Mouse (Mus musculus) embryonic facial prominence, embryonic 13.5 days (tissue): ENCODE measurements around the gene Lima1. TPM values are rescaled to one million over a fixed set of nuclear protein-coding genes. Genes with fewer than 3 reads are reported as not detected.
"Not testable (repeated sequence)": the region's sequence is repeated elsewhere in the genome, so short reads cannot be mapped to it uniquely, and the experiment has no call there.

Experiments used
- ATAC-seq: fragments of 200-750 bp; cut with Nextera tagmentation; 2 replicates; pipeline ENCODE4 v1.8.0; 2017; ENCODE audit warnings: low read depth; ENCODE audit not compliant: insufficient number of reproducible peaks, insufficient read depth, low FRiP score, low TSS enrichment
- H3K27ac ChIP-seq: fragments of 300-500 bp; sonication (generic); 2 replicates; pipeline ENCODE4 v1.5.1; 2015; ENCODE audit warnings: moderate library complexity, mild to moderate bottlenecking, inconsistent platforms
- H3K27me3 ChIP-seq: fragments of 300-500 bp; sonication (generic); 2 replicates; pipeline ENCODE4 v1.6.1; 2015; ENCODE audit warnings: mild to moderate bottlenecking, inconsistent platforms
- H3K36me3 ChIP-seq: fragments of 300-500 bp; sonication (generic); 2 replicates; pipeline ENCODE4 v1.6.1; 2015; ENCODE audit warnings: mild to moderate bottlenecking, inconsistent platforms
- H3K4me1 ChIP-seq: fragments of 300-500 bp; sonication (generic); 2 replicates; pipeline ENCODE4 v1.6.1; 2015; ENCODE audit warnings: inconsistent platforms
- H3K4me2 ChIP-seq: fragments of 300-500 bp; sonication (generic); 2 replicates; pipeline ENCODE4 v1.6.1; 2015; ENCODE audit warnings: moderate library complexity, mild to moderate bottlenecking, inconsistent platforms
- H3K4me3 ChIP-seq: fragments of 300-500 bp; sonication (generic); 2 replicates; pipeline ENCODE4 v1.5.1; 2015; ENCODE audit warnings: mild to moderate bottlenecking, inconsistent platforms
- H3K9ac ChIP-seq: fragments of 300-500 bp; sonication (generic); 2 replicates; pipeline ENCODE4 v1.6.1; 2015; ENCODE audit warnings: mild to moderate bottlenecking, inconsistent platforms
- H3K9me3 ChIP-seq: fragments of 300-500 bp; sonication (generic); 2 replicates; pipeline ENCODE4 v1.6.1; 2016; ENCODE audit warnings: inconsistent platforms
- WGBS: fragments of 180-500 bp; shearing (Covaris S2); methylation state at CpG from one replicate; pipeline ENCODE4 v1.1.7; 2015; ENCODE audit warnings: mixed read lengths; 5-methylcytosine and 5-hydroxymethylcytosine counted together
- polyA plus RNA-seq: library from polyadenylated mRNA; unstranded; fragments of >200 nt; fragmentation: Nextera tagmentation; extraction: Ambion mirVana; gene quantifications from 2 replicates; pipeline ENCODE4 v1.2.1, GENCODE M21; 2015

The Lima1 gene
- polyA plus RNA-seq, 1 experiment from 2014 or later = 98.4 TPM

DNA sequence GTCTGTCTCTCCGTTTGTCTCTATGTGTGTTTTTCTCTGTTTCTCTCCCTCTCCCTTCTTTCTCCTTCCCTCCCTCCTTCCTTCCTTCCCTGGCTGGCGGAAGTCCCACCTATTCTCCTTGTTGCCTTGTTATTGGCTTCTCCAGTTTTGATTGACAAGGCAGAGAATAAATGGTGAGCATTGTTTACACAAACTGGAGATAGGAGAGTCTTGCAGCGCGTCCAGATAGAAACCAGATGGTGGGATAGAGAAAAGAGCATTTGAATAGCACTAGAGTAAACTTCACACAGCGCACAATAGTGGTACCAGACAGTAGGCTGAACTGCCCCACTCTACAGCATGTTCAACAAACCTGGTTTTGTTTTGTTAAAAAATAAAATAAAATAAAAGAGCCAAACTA, 43.7 kb downstream of the Lima1 start:
- Histone ChIP-seq H3K4me3 (no peak overlapping the region), H3K27me3 (no peaks in the 10 kb centered on the region), H3K27ac (no peak overlapping the region; the same call in 1 of the 2 replicates), H3K4me1 (peaks cover 20% of the 10 kb centered on the region), H3K9ac (no peak overlapping the region), H3K4me2 (no peak overlapping the region), H3K9me3 (no peaks in the 10 kb centered on the region), H3K36me3 (no peaks in the 10 kb centered on the region)
- no peak for ATAC-seq
- 42% methylated on average over 5 of the region's 5 CpGs for WGBS

DNA sequence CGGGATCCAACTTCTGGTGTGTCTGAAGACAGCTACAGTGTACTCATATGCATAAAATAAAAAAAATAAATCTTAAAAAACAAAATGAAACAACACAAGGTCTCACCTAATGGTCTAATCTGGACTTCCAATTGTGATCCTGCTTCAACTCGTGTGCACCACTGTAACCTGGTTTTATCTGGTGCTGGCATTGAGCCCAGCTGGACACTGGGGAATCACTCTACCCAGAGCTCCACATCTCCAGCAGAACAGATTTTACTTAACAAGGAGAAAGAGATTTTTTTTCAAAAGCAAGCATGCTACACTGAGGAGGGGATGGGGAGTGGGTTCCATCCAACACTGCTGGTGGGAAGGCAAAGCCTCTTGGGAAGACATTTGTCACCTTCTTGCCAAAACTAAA, 47.2 kb downstream of the Lima1 start:
- peaks cover 14% of the 10 kb centered on the region; the same call in 1 of the 2 replicates for H3K4me1 ChIP-seq
- H3K36me3 ChIP-seq = no peaks in the 10 kb centered on the region
- no peaks in the 10 kb centered on the region for H3K9me3 ChIP-seq
- no peaks in the 10 kb centered on the region for H3K27me3 ChIP-seq
- no peak overlapping the region for H3K9ac ChIP-seq
- H3K4me2 ChIP-seq = no peak overlapping the region
- H3K27ac ChIP-seq = no peak overlapping the region
- WGBS = 82% methylated on average over 2 of the region's 2 CpGs
- no peak for ATAC-seq
- no peak overlapping the region for H3K4me3 ChIP-seq

DNA sequence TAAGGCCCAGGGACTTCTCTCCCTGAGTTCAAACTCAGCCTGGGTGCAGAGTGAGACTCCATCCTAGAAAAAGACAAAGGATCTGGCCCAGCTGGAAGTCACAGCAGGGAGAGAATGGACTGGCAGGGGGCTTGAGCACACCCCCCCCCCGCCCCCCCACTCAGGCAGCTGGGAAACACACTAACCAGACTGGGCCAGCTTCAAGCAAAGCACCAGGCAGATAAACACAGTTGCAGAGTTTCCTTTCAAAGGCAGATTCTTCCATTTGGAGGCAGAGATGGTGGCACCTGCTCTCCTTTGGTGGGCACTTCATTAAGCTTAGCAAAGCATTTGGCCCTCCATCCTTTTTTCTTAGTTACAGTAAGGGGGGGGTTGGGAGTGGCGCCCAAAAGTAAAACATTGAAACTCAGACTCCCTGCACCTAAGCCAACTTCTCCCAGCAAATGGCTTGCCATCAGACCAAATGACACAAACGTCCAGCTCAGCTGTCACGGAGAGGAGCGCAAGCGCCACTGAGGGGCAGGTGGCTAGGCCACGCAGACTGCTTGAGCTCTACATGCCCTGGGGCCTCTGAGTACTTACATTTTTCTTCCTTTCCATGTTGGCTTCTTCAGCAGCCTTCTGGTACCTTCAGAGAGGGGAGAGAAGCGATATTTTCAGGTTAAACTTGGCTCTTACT, 48.9 kb downstream of the Lima1 start:
- H3K27ac ChIP-seq = no peak overlapping the region
- 68% methylated on average over 8 of the region's 8 CpGs for WGBS
- H3K4me1 ChIP-seq = peaks cover 15% of the 10 kb centered on the region
- no peaks in the 10 kb centered on the region for H3K9me3 ChIP-seq
- no peak overlapping the region for H3K9ac ChIP-seq
- no peaks in the 10 kb centered on the region for H3K27me3 ChIP-seq
- H3K36me3 ChIP-seq = no peaks in the 10 kb centered on the region
- H3K4me3 ChIP-seq = no peak overlapping the region
- no peak overlapping the region for H3K4me2 ChIP-seq
- ATAC-seq = no peak

DNA sequence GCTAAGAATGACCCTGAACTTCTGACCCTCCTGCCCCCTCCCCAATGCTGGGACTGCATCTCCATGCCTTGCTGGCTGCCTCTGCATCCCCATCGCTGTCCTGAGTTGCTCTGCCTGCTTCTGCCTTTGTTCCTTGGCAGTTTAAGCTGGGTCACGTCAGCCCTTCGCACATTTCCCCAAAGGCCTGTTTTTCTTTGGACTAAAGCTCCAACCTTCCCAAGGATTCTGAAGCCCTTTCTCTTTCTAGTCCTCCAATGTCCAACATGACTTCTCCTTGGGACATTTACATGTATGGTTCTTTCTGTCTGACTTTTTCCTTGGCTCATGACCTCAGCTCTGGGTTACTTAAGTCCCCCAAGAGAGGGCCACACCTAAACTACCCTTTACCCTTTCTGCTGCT, 50.0 kb downstream of the Lima1 start:
- Histone ChIP-seq H3K4me3 (no peak overlapping the region), H3K4me2 (no peak overlapping the region), H3K36me3 (no peaks in the 10 kb centered on the region), H3K4me1 (peaks cover 23% of the 10 kb centered on the region), H3K27me3 (no peaks in the 10 kb centered on the region), H3K9me3 (no peaks in the 10 kb centered on the region), H3K9ac (no peak overlapping the region), H3K27ac (no peak overlapping the region)
- no peak for ATAC-seq
- 87% methylated on average over 3 of the region's 3 CpGs for whole genome bisulfite sequencing

DNA sequence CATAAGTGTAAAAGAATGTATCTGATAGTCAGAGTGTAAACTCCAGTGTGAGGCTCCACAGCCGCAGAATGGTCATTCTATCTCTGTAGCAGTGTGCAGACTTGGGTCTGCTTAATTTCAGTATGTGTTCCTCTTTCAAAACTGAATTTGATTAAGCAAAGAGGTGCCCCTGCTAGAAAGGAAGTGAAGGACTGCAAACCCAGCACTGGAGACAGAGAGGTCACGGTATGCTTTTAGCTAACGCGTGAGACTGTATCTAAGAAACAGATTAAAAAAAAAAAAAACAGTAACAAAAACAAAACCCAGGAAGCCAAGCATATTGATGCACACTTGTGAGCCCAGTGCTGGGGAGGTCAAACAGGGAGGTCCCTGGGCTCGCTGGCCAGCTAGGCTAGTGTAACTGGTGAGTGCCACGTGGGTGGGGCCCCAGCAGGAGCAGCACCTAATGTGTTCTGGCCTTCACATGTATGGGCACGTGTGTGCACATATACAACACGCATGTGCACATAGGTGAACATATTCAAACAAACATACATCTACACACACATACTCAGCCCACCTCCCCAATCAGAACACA, 51.8 kb downstream of the Lima1 start:
- ATAC-seq = no peak
- Histone ChIP-seq H3K9ac (no peak overlapping the region), H3K9me3 (no peaks in the 10 kb centered on the region), H3K4me3 (no peak overlapping the region), H3K36me3 (no peaks in the 10 kb centered on the region), H3K4me2 (no peak overlapping the region), H3K27me3 (no peaks in the 10 kb centered on the region), H3K27ac (no peak overlapping the region), H3K4me1 (peaks cover 16% of the 10 kb centered on the region)
- 46% methylated on average over 8 of the region's 8 CpGs for whole genome bisulfite sequencing

DNA sequence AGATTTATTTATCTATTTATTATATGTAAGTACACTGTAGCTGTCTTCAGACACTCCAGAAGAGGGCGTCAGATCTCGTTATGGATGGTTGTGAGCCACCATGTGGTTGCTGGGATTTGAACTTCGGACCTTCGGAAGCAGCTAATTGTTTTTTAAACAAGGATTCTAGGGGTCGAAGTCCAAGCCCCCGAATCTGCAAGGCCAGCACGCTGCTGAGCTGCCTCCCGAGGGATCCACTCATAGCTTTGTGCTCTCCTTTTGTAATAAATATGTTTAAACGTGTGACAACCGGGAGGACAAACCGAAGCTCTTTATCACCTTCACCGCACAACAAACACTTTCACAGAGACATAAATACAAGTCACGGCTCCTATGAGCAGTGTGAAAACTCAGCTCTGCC, 52.8 kb downstream of the Lima1 start:
- H3K9ac ChIP-seq, H3K4me2 ChIP-seq, H3K9me3 ChIP-seq, H3K36me3 ChIP-seq, H3K27me3 ChIP-seq, H3K27ac ChIP-seq, H3K4me3 ChIP-seq, ATAC-seq: not testable (repeated sequence)
- peaks cover 16% of the 10 kb centered on the region for H3K4me1 ChIP-seq
- 85% methylated on average over 13 of the region's 13 CpGs for WGBS

DNA sequence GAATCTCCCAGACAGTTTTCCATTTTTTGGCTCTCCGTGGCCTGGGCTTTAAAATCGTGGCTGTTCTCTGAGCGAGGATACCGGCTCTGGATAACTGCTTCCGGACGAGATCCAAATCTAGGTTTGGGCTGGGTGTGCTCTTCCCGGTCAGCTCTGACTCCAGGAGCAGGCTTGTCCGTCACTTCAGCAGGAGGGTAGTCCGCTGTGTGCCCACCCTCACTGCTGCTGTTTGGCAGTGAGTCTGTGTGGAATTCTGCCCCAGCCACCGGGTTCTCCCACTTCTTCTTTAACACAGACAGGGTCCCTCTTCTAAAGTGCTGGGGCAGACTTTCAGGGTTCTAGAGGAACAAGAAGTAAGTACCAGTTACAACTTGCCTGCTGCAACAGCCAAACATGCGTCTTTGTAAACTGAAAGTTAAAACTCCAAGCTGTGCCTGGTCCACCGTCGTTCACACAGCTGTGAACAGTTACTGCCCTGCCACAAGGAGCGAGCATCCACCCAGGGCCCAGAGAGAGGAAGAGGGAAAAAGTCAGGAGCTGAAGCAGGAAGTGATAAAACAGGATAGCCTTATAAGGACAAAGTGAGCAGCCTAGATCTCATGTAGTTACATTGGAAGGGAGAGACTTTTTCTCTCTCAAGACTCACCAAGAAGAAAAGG, 55.5 kb downstream of the Lima1 start:
- WGBS = 6% methylated on average over 14 of the region's 14 CpGs
- H3K9me3 ChIP-seq = peaks cover 4% of the 10 kb centered on the region; the same call in 1 of the 2 replicates
- H3K4me2 ChIP-seq = peak overlapping the region; percentile 71
- H3K4me1 ChIP-seq = peaks cover 30% of the 10 kb centered on the region
- peaks cover 17% of the 10 kb centered on the region for H3K36me3 ChIP-seq
- no peaks in the 10 kb centered on the region for H3K27me3 ChIP-seq
- no peak for ATAC-seq
- peak overlapping the region; percentile 71 for H3K4me3 ChIP-seq
- peak overlapping the region; percentile 89 for H3K9ac ChIP-seq
- peak overlapping the region; percentile 100 for H3K27ac ChIP-seq

DNA sequence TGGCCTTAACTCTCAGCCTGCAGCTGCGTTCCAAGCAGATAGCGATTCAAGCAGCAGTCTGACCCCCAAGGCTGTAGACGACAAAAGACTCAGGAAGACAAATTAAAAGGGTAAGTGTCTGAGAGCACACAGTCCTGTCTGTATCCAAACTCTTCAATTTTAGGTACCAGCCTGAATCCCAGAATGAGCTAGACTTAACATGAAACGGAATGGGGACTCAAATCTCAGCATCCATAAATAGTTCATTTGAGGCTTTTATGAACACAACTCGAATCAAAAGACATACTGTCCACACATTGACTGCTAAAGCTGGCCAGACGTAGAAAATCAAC, 56.2 kb downstream of the Lima1 start:
- ATAC-seq = no peak

DNA sequence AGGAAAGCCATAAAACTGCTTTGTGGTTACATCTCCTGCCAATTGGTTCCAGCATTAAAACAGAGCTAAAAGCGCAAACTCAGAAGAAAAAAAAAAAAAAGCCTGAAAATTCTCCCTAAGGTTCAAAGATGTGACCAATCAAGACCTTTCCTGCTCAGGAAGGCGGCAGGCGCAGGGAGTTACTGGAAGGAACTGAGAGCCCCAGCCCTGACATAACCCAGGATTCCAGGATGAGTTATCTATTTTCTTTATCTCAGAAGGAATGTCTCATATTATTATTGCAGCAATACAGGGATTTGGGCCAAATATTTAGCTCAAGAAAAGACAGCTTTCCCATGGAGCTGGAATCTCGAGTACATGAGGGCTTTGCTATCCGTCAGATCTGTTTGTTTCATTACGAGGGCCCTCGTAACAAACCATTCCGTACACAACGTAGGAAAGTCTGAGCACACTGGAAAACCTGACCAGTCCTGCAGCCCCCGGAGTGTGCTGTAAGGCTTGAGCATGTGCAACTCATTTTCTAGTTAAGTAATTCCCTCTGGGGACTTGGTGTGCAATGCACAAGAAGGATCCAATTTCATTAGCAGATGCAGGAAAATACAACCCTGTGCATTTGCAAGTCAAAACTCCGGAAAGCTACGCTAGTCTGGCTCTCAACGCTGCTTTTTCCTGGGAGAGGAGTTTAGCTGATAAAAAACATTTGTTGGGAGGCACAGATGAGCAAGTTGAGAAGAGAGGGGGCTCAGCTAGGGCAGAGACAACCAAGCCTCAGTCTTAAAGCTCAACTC, 56.7 kb downstream of the Lima1 start:
- Histone ChIP-seq H3K9me3 (peaks cover 4% of the 10 kb centered on the region; the same call in 1 of the 2 replicates), H3K9ac (peak overlapping the region; percentile 89), H3K27ac (peak overlapping the region; percentile 100), H3K27me3 (no peaks in the 10 kb centered on the region), H3K4me1 (peaks cover 28% of the 10 kb centered on the region), H3K4me2 (peak overlapping the region; percentile 71), H3K36me3 (peaks cover 23% of the 10 kb centered on the region), H3K4me3 (peak overlapping the region; percentile 71)
- WGBS = 2% methylated on average over 13 of the region's 13 CpGs
- peak; percentile 83 for ATAC-seq

More for the DNA sequence above, 56.2 kb downstream of the Lima1 start:
- Histone ChIP-seq H3K9ac (peak overlapping the region; percentile 89), H3K4me2 (peak overlapping the region; percentile 71), H3K4me3 (peak overlapping the region; percentile 71), H3K9me3 (peaks cover 4% of the 10 kb centered on the region; the same call in 1 of the 2 replicates), H3K4me1 (peaks cover 30% of the 10 kb centered on the region), H3K27me3 (no peaks in the 10 kb centered on the region), H3K27ac (peak overlapping the region; percentile 100), H3K36me3 (peaks cover 18% of the 10 kb centered on the region)
- WGBS = 3% methylated on average over 6 of the region's 6 CpGs

DNA sequence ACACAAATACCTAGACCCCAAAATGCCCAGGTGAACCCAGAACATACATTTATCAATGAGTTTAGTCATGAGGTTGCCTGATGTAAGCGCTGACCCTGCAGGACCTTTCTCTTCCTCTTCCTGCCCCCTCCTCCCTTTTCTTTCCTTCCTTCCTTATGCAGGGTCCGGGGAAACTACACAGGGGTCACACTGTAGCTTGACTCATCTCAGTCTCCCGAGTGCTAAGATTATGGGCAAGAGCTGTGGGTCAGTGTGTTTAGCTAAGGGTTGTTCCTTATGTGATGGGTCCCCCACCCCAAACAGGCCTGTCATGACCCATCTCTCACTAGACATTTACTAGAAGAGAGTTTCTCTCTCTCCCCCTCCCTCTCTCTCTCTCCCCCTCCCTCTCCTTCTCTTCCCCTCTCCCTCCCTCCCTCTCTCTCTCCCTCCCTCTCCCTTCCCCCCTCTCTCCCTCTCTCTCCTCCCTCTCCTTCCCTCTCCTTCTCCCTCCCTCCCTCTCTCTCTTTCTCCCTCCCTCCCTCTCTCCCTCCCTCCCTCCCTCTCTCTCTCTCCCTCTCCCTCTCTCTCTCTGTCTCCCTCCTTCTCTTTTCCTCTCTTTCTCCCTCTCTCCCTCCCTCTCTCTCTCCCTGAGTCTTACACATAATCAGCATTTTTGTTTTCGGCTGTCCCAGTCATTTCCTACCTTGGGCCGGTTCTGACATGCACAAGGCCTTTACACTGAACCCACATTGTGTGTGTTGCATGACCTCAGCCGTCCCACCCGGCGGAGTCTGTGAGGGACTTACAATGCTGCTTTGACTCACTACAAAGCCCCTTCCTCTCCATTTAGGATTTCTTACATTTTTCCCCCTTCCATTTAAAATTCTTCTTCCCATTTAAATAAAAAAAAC, 57.7 kb downstream of the Lima1 start:
- Histone ChIP-seq H3K4me2 (peak overlapping the region; percentile 71), H3K4me3 (peak overlapping the region; percentile 71), H3K27ac (peak overlapping the region; percentile 100), H3K27me3 (no peaks in the 10 kb centered on the region), H3K4me1 (peaks cover 25% of the 10 kb centered on the region), H3K9me3 (peaks cover 4% of the 10 kb centered on the region; the same call in 1 of the 2 replicates), H3K9ac (peak overlapping the region; percentile 89), H3K36me3 (peaks cover 26% of the 10 kb centered on the region)
- 12% methylated on average over 8 of the region's 8 CpGs for WGBS
- no peak for ATAC-seq

DNA sequence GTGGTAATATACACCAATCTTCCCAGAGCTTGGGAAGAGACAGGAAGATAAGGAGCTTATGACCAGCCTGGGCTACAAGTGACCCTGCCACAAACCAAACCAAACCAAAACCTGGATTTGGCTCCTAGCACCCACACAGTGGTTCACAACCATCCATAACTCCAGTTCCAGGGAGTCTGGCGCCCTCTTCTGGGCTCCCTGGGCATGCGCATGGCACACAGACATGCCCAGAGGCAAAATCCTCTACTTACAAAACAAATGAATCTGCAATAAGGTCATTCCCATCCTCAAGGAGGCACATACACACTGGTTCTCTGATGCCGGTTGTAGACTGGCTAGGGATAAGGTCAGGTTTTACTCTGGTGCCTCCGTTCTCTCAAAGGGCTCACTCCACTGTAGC, 59.3 kb downstream of the Lima1 start:
- Histone ChIP-seq H3K9me3 (peaks cover 4% of the 10 kb centered on the region; the same call in 1 of the 2 replicates), H3K36me3 (peaks cover 26% of the 10 kb centered on the region), H3K27ac (no peak overlapping the region), H3K9ac (no peak overlapping the region), H3K4me3 (no peak overlapping the region), H3K4me2 (no peak overlapping the region), H3K27me3 (no peaks in the 10 kb centered on the region), H3K4me1 (peaks cover 36% of the 10 kb centered on the region)
- 93% methylated on average over 4 of the region's 4 CpGs for WGBS
- no peak for ATAC-seq
